Mouse (Mus musculus) monocyte, adult 2 months (primary cell): Measurements from ENCODE around the gene Rgs9bp.

Experiments
- DNase-seq, 2 experiments: peaks; one replicate each; pipeline ENCODE4 v3.0.0; 2022; ENCODE audit warnings: low spot score in 2 of 2, low read depth in 1 of 2

The Rgs9bp gene

DNA sequence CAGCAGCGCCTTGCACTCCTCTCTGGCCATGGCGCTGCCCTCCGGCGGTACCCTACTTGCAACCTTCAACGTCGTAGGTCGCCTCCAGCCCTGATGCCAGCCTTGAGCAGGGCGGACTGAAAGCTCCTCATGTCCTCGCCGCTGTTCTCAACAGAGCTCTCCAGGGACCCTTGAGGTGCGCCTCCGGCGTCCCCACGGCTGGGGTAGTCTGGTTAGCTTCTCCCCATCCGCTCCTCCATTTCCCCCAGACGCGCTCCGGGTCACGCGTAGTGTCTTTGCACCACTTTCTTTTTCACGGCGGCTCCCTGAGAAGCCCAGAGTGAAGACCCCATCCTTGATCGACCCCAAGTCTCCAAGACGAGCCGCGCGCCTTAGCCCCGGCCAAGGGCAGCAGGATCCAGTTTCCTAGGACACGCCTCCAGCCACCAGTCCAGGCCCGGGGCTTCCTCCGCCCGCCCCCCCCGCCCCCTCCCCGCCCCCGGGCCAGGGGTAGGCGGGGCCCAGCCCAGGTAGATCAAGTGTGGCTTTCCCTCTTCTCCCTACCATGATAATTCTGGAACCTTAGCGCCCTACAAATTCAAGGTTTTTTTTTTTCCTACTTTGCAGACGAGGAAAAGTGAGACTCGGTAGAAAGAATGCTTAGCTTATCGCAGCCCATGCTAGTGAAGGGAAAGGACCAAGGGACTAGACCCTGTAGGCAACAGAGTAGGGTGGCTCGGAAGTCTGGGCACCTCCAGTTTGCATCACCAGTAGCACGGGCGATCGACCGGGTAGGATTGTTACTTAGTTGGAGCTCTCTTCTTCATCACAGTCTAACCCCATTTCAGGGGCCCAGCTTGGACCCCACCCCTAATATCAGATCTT is at the start of gene Rgs9bp:
Rgs9bp (minus strand) TSS at position 392 of the 864 bp plus-strand sequence.
- DNase-seq: no peak

GRCm38 (mm10) chr7:35628496-35628895 is 43.1 kb upstream of the Rgs9bp start:
- DNase-seq: no peak

- no peak for DNase-seq
These were observed 42.0 kb upstream of the Rgs9bp start for GRCm38 (mm10) chr7:35627371-35627770.

GRCm38 (mm10) chr7:35626038-35626437 is 40.7 kb upstream of the Rgs9bp start:
- DNase-seq: no peak

GRCm38 (mm10) chr7:35622626-35623025 is 37.2 kb upstream of the Rgs9bp start:
- no peak for DNase-seq

DNA sequence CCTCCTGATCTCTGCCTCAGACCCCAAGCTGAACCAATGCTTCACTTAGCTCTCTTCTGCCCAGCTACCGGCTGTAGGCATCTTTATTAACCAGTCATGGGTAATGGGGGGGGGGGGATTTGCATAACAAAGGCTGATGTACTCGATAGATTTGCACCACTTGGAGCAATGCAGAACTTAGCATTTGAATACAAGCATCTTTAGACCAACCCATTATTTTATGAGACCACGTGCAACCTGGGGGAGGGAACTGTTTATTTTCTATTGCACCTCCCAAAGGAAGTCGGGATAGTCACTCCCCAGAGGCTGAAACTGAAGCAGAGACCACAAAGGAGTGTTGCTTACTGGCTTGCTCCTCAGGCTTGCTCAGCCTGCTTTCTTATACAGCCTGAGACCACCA is 32.1 kb upstream of the Rgs9bp start:
- DNase-seq: no peak

GRCm38 (mm10) chr7:35609245-35609644 is 23.9 kb upstream of the Rgs9bp start:
- DNase-seq: no peak

GRCm38 (mm10) chr7:35606816-35607215 is 21.4 kb upstream of the Rgs9bp start:
- no peak for DNase-seq

DNA sequence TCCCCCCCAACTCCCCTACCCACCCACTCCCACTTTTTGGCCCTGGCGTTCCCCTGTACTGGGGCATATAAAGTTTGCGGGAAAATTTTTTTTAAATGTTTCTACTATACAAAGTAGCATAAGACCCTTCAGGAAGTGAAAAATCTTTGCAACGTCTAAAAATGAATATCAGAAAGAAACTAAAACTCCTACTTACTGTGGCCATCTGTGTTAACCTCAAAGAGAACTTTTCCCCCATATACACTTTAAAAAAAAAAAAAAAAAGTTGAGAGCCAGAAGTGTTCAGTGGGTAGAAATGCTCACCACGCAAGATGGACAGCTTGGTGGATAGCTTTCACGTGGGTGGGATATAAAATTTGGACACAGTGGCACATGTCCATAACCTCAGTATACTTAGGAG is 17.4 kb upstream of the Rgs9bp start:
- DNase-seq: no peak

DNA sequence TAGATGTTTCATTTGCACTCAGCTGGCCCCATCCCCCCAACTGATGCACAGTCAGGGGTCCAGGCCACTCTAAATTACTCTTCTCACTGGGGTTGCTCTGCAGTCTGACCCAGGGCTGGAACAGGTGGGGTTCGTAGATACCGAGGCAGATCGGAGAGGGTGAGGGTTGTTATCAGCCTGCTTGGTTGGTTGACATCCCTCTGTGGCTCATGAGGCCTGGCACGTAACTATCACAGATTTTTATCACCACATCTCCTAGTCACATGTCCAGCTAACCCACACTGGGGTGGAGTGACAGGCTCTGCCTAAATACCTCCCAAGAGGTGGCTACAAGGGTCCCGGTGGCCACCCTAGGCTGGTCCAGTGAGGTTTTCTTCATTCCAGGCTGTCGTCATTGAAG is 15.7 kb upstream of the Rgs9bp start:
- no peak for DNase-seq

GRCm38 (mm10) chr7:35600031-35600430 is 14.6 kb upstream of the Rgs9bp start:
- no peak for DNase-seq

DNA sequence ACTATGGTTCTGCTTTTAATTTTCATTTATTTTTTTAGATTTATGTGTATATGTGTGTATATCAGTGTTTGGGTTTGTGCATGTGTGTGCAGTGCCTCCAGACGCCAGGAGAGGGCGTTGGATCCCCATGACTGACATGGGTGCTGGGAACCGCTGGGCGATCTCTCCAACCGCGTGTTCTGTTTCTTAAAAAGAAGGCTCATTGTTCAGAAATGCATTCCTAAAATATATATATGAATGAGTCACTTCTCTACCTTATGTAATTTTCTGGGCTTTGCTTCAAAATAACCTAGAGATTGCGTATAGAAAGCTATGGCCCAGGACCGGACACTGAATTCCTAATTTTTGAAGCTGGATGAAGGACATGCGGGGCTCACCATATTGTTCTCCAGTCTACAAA is 14.1 kb upstream of the Rgs9bp start:
- DNase-seq: no peak

GRCm38 (mm10) chr7:35594311-35594710 is 8.9 kb upstream of the Rgs9bp start:
- no peak for DNase-seq

GRCm38 (mm10) chr7:35590731-35591191 is 5.4 kb upstream of the Rgs9bp start:
- DNase-seq: no peak

- DNase-seq: no peak
These were observed 4.1 kb upstream of the Rgs9bp start for GRCm38 (mm10) chr7:35589485-35589884.

GRCm38 (mm10) chr7:35588680-35589428 is 3.5 kb upstream of the Rgs9bp start:
- DNase-seq: no peak

DNA sequence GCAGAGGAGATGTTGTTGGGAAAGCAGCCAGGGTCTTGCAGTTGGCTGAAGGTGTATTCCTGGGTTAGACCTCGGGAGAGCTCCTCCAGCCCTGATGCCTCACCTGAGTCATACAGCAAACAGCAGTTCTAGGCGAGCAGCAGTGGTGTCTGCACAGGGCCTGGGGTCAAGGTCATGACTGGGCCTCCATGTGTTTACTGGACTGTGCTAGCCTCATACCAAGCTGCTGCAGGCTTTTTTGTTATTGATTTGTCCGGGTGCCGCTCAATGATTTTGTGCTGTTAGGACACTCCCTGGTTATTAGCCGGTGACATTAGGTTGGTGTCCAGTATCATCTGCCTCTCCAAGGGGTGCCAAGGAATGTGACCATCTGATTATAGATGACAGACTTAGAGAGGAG is 2.3 kb upstream of the Rgs9bp start:
- DNase-seq: no peak

- DNase-seq: no peak
These were observed 1.6 kb upstream of the Rgs9bp start for GRCm38 (mm10) chr7:35586906-35587445.

DNA sequence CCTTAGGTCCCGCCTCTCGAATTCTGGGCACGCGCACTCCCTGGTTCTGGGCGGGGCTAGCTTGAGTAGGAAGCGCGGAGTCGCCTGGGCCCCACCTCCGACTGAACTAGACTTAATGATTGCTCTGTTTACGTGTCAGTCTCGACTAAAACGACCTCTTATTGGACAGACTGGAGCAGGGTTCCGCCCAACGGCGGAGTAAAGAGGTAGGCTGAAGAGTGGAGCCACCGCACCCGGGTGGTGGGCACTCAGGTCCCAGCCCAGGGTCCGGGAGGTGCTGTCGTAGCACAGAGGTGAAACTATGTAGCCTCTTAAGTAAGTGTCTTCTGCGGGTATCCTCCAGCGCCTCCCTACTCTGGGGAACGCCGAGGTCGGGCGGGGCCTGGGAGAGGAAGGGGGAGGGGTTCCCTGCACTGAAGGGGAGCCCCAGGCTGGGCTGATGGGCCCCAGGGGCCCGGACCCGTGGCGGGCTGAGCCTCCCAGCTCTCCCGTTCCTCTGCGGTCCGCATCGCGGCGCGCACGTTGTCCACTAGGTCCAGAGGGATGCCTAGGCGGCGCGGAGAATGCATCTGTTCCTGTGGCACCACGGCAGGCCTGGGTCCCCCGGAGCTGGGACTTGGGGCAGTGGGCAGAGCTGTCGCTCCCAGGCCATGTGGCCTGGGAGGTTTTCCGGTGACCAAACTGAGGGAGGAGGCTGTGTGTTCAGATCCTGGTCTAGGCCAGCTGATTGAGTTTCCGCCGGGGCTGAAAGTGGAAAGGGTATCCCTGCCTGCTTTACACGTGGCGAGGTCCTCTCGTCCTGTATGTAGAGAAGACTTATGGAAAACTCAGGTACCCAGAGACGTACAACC is 898 bp upstream of the Rgs9bp start, which contains the start of gene Ankrd27:
Ankrd27 (plus strand) TSS at position 190 of the 851 bp plus-strand sequence.
- peak; percentile 77 to 84 for DNase-seq

DNA sequence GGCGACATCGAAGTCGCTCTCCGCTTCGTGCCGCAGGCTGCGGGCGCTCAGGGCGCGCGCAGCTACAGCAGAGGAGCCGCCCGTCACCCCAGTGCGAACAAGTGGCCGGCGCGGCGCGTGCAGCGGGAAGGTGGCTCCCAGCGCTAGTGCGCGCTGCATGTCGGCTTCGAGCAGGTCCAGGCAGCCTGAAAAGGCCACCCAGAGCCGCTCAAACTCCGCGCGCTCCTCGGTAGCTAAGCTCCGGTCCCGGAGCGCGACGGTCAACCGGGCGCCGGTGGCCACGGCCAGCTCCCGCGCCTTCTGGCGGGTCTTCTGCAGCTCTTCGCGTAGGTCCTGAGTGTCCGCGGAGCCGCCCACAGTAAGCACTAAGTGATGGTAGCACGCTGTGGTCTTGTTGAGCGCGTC is 594 bp downstream of the Rgs9bp start:
- peak in 1 of 2 experiments; percentile 6 for DNase-seq
